Mouse (Mus musculus): ENCODE data around the gene Smagp. TPM values are rescaled to one million over a fixed set of nuclear protein-coding genes. Genes with fewer than 3 reads are reported as not detected.
"Not testable (repeated sequence)": the region's sequence is repeated elsewhere in the genome, so short reads cannot be mapped to it uniquely, and the experiment has no call there.

Smagp gene
- polyA plus RNA-seq, 1 experiment from 2014 or later: 15.2 TPM

DNA sequence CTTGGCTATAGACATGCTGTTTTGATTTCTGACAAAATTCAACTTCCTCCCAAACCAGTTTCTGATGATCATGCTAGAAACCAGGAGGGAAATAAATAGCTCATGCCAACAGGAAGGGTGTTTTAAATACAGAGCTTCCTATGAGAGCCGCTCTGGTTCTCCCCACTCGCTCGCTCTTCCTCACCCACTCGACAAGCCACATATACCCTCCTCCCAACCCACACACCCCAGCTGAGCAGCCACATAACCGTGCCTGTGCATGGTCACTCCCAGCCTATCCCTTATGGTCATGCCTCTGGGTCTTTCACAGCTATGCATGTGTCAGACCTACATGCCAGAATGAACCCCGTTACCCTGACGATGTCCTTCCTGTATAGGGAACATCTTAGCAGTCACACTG is 14.6 kb downstream of the Smagp start:
- Histone ChIP-seq H3K4me1 (no peaks in the 10 kb centered on the region), H3K27ac (peak overlapping the region; percentile 72), H3K9me3 (no peaks in the 10 kb centered on the region), H3K4me2 (no peak overlapping the region), H3K9ac (no peak overlapping the region), H3K4me3 (no peak overlapping the region), H3K36me3 (peaks cover 30% of the 10 kb centered on the region), H3K27me3 (no peaks in the 10 kb centered on the region)
- WGBS: 72% methylated on average over 7 of the region's 7 CpGs
- no peak for ATAC-seq (ENCODE audit: borderline replicate concordance, extremely low read depth, low FRiP score, low TSS enrichment)

DNA sequence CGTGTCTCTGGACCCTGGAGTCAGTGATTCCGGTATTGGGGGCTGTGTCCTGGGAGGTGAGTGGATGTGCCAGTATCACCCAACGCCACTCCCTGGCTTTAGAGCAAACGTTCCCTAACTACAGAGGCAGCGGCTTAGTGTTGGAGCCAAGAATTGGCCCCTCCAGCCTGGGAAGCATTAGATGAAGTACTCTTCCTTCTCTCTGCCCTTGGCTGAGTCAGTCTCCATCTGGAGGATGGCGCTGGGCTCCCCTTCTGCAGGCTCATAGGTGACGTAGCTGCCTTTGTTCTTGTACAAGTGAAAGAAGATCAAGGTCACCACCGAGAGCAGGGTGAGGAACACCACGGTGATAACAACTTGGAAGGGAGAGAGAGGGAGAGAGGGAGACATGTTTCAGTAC is 15.1 kb downstream of the Smagp start:
- not testable (repeated sequence) for ATAC-seq (ENCODE audit: borderline replicate concordance, extremely low read depth, low FRiP score, low TSS enrichment); H3K4me2 ChIP-seq; H3K27me3 ChIP-seq; H3K4me3 ChIP-seq; H3K9me3 ChIP-seq; H3K9ac ChIP-seq; H3K4me1 ChIP-seq
- 48% methylated on average over 9 of the region's 9 CpGs for WGBS
- Histone ChIP-seq H3K27ac (peak overlapping the region; percentile 72), H3K36me3 (peaks cover 30% of the 10 kb centered on the region)

DNA sequence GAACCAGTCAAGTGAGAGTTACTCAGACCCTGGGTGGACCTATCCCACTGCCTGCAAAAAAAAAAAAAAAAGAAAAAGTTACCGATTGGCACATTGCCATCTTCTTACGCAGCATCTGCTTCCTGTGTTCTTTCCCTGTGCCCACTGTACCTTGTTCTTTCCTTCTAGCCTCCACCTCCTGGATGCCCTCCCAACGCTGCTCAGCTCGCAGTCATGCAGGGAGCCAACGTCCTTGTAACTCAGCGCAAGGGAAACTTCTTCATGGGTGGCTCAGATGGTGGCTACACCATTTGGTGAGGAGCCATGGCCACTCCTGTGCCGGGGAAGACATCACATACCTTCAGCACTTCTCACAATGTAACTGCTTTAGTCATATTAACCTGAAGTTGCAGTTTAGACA is 17.5 kb downstream of the Smagp start:
- Histone ChIP-seq H3K27me3 (no peaks in the 10 kb centered on the region), H3K4me1 (peaks cover 10% of the 10 kb centered on the region), H3K27ac (no peak overlapping the region), H3K4me3 (no peak overlapping the region), H3K36me3 (peaks cover 30% of the 10 kb centered on the region), H3K4me2 (no peak overlapping the region), H3K9me3 (no peaks in the 10 kb centered on the region), H3K9ac (no peak overlapping the region)
- no peak for ATAC-seq (ENCODE audit: borderline replicate concordance, extremely low read depth, low FRiP score, low TSS enrichment)
- 71% methylated on average over 7 of the region's 7 CpGs for WGBS

DNA sequence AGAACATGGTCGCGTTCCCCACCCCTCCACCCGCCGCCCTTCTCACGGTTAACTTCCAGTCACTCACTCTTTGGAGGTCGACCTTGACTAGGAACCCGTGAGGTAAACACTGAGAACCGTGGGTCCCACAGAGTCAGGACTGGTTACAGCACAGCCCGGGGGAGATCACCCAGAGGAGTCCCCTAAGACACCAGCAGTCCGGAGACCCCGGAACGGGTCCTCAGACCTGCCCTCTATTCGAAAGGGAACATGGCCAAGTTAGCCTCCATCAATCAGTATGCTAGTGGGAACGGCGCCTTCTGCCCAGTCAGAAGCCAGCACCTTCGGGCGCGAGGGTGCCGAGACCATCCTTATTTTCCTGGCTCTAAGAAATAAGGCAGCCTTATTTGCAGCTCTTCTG is 20.5 kb downstream of the Smagp start:
- WGBS: under 1% methylated on average over 19 of the region's 19 CpGs
- Histone ChIP-seq H3K4me1 (peaks cover 17% of the 10 kb centered on the region), H3K27me3 (no peaks in the 10 kb centered on the region), H3K9me3 (no peaks in the 10 kb centered on the region), H3K36me3 (peaks cover 30% of the 10 kb centered on the region), H3K4me3 (peak overlapping the region; percentile 74), H3K9ac (peak overlapping the region; percentile 75), H3K4me2 (peak overlapping the region; percentile 78), H3K27ac (peak overlapping the region; percentile 96)
- ATAC-seq (ENCODE audit: borderline replicate concordance, extremely low read depth, low FRiP score, low TSS enrichment): 0 out of 2 replicates have a peak, but pooled peaks have one; percentile 0

DNA sequence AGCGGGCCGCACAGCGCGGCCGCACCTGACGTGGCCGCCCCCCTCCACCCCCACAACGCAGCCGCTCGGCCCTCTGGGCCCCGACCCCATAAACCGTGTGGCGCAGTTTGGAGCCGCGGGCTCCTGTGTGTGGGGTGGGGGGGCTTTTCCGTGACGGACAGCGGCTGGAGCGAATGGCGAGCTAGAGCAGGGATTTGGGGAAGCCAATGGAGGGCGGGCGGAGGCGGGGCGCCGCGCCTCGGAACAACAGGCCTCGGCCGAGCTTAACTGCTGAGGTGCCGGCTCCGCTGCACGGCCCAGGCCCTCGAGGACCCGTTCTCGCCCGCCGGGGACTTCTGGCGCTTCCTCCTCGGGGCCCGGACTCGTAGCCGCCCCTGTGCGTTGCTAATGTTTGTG is 20.9 kb downstream of the Smagp start:
- Histone ChIP-seq H3K27ac (peak overlapping the region; percentile 96), H3K4me2 (peak overlapping the region; percentile 78), H3K4me3 (peak overlapping the region; percentile 74), H3K36me3 (peaks cover 30% of the 10 kb centered on the region), H3K9ac (peak overlapping the region; percentile 75), H3K9me3 (no peaks in the 10 kb centered on the region), H3K27me3 (no peaks in the 10 kb centered on the region), H3K4me1 (peaks cover 17% of the 10 kb centered on the region)
- peak; percentile 85 for ATAC-seq (ENCODE audit: borderline replicate concordance, extremely low read depth, low FRiP score, low TSS enrichment)
- 1% methylated on average over 40 of the region's 43 CpGs for WGBS

DNA sequence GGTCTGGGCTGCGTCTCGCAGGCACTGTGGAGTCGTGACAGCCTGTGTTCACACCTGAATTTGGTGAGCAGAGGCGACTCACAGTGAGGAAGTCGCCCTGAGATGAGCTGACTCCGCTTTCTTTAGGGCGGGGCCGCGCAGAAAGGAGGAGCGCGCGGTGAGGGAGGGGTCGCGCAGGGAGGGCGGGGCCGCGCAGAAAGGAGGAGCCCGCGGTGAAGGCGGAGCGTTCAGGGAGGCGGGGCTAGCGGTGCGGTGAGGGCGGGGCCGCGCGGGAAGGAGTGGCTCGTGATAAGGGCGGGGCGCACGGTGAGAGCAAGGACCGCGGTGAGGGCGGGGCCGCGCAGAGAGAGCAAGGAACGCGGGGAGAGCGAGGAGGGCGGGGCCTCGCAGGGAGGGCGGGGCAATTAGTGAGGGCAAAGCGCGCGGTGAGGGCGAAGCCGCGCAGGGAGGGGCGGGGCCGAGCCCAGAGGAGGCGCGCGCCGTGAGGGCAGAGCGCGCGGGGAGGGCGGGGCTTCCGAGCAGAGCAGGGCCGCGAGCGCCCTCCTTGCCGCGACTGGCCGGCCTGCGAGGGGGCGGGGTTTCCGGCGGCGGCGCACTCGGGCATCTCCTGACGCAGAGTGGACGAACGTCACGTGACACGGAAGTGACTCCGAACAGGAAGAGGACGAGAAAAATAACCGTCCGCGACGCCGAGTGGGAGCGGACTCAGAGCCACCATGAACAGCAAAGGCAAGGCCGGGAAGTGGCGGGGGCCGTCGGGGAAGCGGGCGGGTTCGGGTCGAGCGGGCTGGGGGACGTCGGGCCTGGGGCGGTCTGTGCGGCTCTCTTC is 21.5 kb downstream of the Smagp start, which contains the start of gene Dazap2:
TSS of gene Dazap2 (plus strand) at position 354 of the 829 bp plus-strand sequence.
- Histone ChIP-seq H3K27ac (peak within 1 kb of the TSS; percentile 96), H3K4me1 (peaks cover 17% of the 10 kb centered on the region), H3K36me3 (peaks cover 24% of the 10 kb centered on the region), H3K27me3 (no peaks in the 10 kb centered on the region), H3K9me3 (no peaks in the 10 kb centered on the region), H3K4me3 (peak within 1 kb of the TSS; percentile 74), H3K9ac (peak within 1 kb of the TSS; percentile 75), H3K4me2 (peak within 1 kb of the TSS; percentile 85)
- WGBS: under 1% methylated on average over 76 of the region's 99 CpGs
- ATAC-seq (ENCODE audit: borderline replicate concordance, extremely low read depth, low FRiP score, low TSS enrichment): peak; percentile 92

DNA sequence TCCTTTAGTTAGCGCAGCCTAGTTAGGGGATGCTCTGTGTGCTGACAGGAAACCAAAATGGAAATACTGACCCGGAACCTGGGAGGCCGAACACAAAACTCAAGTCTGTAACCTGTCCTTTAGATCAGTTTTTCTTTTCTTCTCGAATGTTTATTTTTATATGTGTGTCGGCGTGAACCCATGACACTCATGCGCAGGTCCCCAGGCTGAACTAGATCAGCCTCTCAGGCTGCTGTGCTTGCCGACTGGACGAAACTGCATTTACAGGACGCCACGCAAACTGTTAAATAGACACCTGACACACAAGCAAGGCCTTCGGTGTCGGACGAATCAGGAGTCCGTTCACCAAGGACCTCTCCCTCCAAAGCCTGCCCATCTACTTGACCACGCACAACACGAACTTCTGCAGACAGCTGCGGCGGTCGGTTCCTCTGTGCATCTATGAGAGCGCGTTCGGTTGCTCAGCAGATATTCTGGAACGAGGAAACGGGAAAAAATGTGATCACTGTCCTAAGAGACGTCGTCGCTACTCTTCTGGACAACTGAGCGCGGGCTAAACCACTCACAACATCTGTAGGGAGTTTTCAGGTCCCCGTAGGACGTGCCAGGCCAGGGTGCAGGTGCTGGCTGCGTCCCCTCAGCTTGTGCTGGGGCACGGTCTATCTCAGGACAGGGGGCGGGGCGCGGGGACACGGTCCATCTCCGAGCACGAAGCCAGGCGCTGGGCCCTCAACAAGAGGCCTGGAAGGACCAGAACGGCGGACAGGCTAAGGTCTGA is 22.3 kb downstream of the Smagp start:
- peaks cover 17% of the 10 kb centered on the region for H3K4me1 ChIP-seq
- ATAC-seq (ENCODE audit: borderline replicate concordance, extremely low read depth, low FRiP score, low TSS enrichment): no peak; the same call in none of the 2 replicates
- 6% methylated on average over 43 of the region's 43 CpGs for WGBS
- peaks cover 16% of the 10 kb centered on the region for H3K36me3 ChIP-seq
- peak overlapping the region; percentile 69 for H3K27ac ChIP-seq
- peak overlapping the region; percentile 85 for H3K4me2 ChIP-seq
- H3K27me3 ChIP-seq: no peaks in the 10 kb centered on the region
- peak overlapping the region; percentile 74 for H3K4me3 ChIP-seq
- peak overlapping the region; percentile 28 for H3K9ac ChIP-seq
- H3K9me3 ChIP-seq: no peaks in the 10 kb centered on the region

DNA sequence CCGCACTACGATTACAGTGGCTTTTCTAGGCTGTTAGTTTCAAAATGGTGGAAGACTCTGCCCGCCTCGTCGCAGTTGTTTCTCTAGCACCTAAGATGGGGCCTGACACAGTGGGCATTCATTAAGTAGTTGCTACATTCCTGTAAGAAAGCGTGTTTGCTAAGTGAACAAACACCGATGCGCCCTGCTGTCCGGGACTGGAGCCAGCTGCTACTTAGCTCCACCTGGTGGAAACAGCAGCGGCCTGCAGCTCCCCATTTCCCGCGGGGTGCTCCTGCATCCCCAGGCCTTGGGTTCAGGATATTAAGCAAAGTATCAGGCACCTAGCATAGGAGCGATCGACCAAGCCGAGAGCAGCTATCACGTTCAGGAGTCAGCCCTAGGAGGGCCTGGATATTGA is 23.2 kb downstream of the Smagp start:
- Histone ChIP-seq H3K27ac (no peak overlapping the region), H3K27me3 (no peaks in the 10 kb centered on the region), H3K4me3 (peak overlapping the region; percentile 25), H3K9ac (0 out of 2 replicates have a peak overlapping the region, but pooled peaks have one; percentile 5), H3K36me3 (peaks cover 8% of the 10 kb centered on the region), H3K4me2 (peak overlapping the region; percentile 50), H3K9me3 (no peaks in the 10 kb centered on the region), H3K4me1 (peaks cover 17% of the 10 kb centered on the region)
- no peak for ATAC-seq (ENCODE audit: borderline replicate concordance, extremely low read depth, low FRiP score, low TSS enrichment)
- 8% methylated on average over 16 of the region's 16 CpGs for WGBS

DNA sequence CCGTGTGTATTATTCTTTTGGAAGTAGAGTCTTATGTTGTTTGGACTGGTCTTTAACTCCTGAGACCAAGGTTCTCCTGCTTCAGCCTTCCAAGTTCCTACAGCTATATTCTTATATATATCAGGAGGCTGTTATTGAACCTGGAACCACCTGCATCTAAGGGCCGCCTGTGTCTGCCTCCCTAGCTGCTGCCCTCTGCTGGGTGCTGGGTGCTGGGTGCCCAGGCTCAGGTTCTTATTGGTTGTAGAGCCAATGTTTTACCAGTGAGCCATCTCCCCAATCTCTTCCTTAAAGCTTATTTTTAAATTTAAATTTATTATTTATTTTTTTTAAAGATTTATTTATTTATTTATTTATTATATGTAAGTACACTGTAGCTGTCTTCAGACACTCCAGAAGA is 24.3 kb downstream of the Smagp start:
- H3K4me3 ChIP-seq: no peak overlapping the region
- H3K4me2 ChIP-seq: no peak overlapping the region
- no peak for ATAC-seq (ENCODE audit: borderline replicate concordance, extremely low read depth, low FRiP score, low TSS enrichment)
- peaks cover 17% of the 10 kb centered on the region for H3K4me1 ChIP-seq
- no peak overlapping the region for H3K27ac ChIP-seq
- no peak overlapping the region for H3K9ac ChIP-seq
- H3K9me3 ChIP-seq: no peaks in the 10 kb centered on the region
- H3K36me3 ChIP-seq: no peaks in the 10 kb centered on the region
- WGBS: 54% methylated on average over 2 of the region's 2 CpGs
- H3K27me3 ChIP-seq: no peaks in the 10 kb centered on the region

DNA sequence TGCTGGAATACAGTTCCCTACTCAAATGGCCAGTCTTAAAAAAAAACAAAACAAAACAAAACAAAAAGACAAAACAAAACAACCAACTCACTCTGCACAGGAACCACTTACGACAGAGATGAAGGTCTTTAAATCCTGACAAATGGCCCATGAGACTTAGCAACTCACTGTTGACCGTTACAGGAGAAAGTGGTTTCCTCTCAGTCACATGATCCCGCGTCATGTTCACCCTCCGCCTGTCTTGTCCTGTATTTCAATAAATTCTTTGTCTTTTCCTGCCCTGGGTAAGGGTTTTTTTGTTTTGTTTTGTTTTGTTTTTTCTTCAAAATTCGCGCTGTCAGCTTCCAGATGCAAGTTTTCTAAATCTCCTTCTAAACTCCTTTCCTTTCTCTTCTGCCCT is 24.8 kb downstream of the Smagp start:
- Histone ChIP-seq H3K9ac (no peak overlapping the region), H3K4me1 (peaks cover 17% of the 10 kb centered on the region), H3K4me2 (no peak overlapping the region), H3K27me3 (no peaks in the 10 kb centered on the region), H3K4me3 (no peak overlapping the region), H3K27ac (no peak overlapping the region), H3K36me3 (no peaks in the 10 kb centered on the region), H3K9me3 (no peaks in the 10 kb centered on the region)
- no peak for ATAC-seq (ENCODE audit: borderline replicate concordance, extremely low read depth, low FRiP score, low TSS enrichment)
- 79% methylated on average over 7 of the region's 7 CpGs for WGBS

DNA sequence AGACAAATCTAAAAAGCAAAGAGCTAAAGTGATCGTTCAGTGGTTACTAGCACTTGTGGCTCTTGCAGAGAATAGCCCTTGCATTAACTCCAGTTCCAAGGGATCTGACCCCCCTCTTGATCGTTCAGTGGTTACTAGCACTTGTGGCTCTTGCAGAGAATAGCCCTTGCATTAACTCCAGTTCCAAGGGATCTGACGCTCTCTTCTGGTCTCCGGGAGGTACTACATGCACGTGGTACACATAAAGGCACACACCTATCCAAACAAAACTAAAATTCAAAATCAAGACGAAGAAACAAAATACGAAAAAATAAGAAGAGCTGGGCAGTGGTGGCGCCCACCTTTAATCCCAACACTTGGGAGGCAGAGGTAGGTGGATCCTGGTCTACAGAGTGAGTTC is 30.1 kb downstream of the Smagp start:
- WGBS: 85% methylated on average over 8 of the region's 8 CpGs
- H3K27me3 ChIP-seq: peaks cover 18% of the 10 kb centered on the region
- ATAC-seq (ENCODE audit: borderline replicate concordance, extremely low read depth, low FRiP score, low TSS enrichment): not testable (repeated sequence)

DNA sequence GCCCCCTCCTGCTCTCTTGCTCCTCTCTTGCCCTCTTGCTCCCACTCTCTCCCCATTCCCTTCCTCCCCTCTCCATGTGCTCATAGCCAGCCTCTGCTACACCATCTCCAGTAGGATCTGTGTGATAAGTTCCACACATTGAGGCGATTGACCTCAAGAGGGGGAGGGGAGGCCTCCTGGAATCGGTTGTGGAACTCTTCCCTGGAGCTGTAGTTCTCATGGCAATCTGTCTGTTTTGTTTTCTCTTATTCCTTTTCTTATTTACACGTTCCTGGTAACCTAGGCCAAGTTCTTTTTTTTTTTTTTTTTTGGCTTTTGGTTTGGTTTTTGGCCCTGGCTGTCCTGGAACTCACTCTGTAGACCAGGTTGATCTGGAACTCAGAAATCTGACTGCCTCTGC is 35.1 kb downstream of the Smagp start:
- WGBS: 35% methylated on average over 3 of the region's 3 CpGs
- Histone ChIP-seq H3K9ac (no peak overlapping the region), H3K36me3 (no peaks in the 10 kb centered on the region), H3K4me2 (no peak overlapping the region), H3K9me3 (no peaks in the 10 kb centered on the region), H3K4me3 (no peak overlapping the region), H3K27me3 (peaks cover 34% of the 10 kb centered on the region), H3K4me1 (peaks cover 32% of the 10 kb centered on the region), H3K27ac (no peak overlapping the region)
- ATAC-seq (ENCODE audit: borderline replicate concordance, extremely low read depth, low FRiP score, low TSS enrichment): no peak

More for the DNA sequence above, 30.1 kb downstream of the Smagp start:
- H3K36me3 ChIP-seq, H3K4me2 ChIP-seq, H3K9me3 ChIP-seq, H3K4me3 ChIP-seq, H3K27ac ChIP-seq, H3K9ac ChIP-seq: not testable (repeated sequence)
- peaks cover 12% of the 10 kb centered on the region for H3K4me1 ChIP-seq
